Mouse (Mus musculus) embryonic fibroblast, embryonic 13.5 days (primary cell): Measurements from ENCODE around the gene Med11.

Experiments used
- CTCF ChIP-seq: IDR thresholded peaks from 2 replicates; pipeline ENCODE4 v1.5.1; 2011; ENCODE audit warnings: mild to moderate bottlenecking, control low read depth, low read length, moderate library complexity, borderline replicate concordance; ENCODE audit not compliant: insufficient read depth
- POLR2A ChIP-seq: IDR thresholded peaks from 2 replicates; pipeline ENCODE4 v1.6.1; 2011; ENCODE audit warnings: low read depth, mild to moderate bottlenecking, control low read depth, low read length, moderate library complexity

GRCm38 (mm10) chr11:70444667-70445066 is 7.1 kb upstream of the Med11 start:
- TF ChIP-seq POLR2A (no peak), CTCF (no peak)
